Mouse (Mus musculus) ES-Bruce4 (cell line): Measurements from ENCODE around the gene Ss18l2. TPM values are rescaled to one million over a fixed set of nuclear protein-coding genes. Genes with fewer than 3 reads are reported as not detected.

Experiments used
- H3K27ac ChIP-seq: 2 replicates; pipeline ENCODE4 v1.5.1; 2012; ENCODE audit warnings: low read length, inconsistent platforms; ENCODE audit not compliant: insufficient read depth
- H3K27me3 ChIP-seq: 2 replicates; pipeline ENCODE4 v1.6.1; 2012; ENCODE audit warnings: mild to moderate bottlenecking, low read length, inconsistent platforms; ENCODE audit not compliant: control insufficient read depth, poor library complexity, insufficient read depth, severe bottlenecking
- H3K36me3 ChIP-seq: 2 replicates; pipeline ENCODE4 v1.6.1; 2012; ENCODE audit warnings: inconsistent platforms, mild to moderate bottlenecking, low read length, moderate library complexity; ENCODE audit not compliant: control insufficient read depth, poor library complexity, insufficient read depth, severe bottlenecking
- H3K4me1 ChIP-seq: one replicate; pipeline ENCODE4 v1.8.1; 2011; ENCODE audit warnings: low read length; ENCODE audit not compliant: control insufficient read depth, insufficient read depth
- H3K4me3 ChIP-seq: 2 replicates; pipeline ENCODE4 v1.5.1; 2011; ENCODE audit warnings: low read depth, mild to moderate bottlenecking, low read length
- H3K9ac ChIP-seq: 2 replicates; pipeline ENCODE4 v1.6.1; 2012; ENCODE audit warnings: low read depth, mild to moderate bottlenecking, inconsistent platforms; ENCODE audit not compliant: poor library complexity, severe bottlenecking
- H3K9me3 ChIP-seq: replicated peaks from 2 replicates; pipeline ENCODE4 v1.6.1; 2012; ENCODE audit warnings: mild to moderate bottlenecking, low read length, inconsistent platforms; ENCODE audit not compliant: control insufficient read depth, poor library complexity, insufficient read depth, severe bottlenecking
- CTCF ChIP-seq: IDR thresholded peaks from one replicate; pipeline ENCODE4 v1.8.1; 2011; ENCODE audit warnings: low read depth, low read length
- EP300 ChIP-seq: IDR thresholded peaks from 2 replicates; pipeline ENCODE4 v1.6.1; 2011; ENCODE audit warnings: low read depth, low read length; ENCODE audit not compliant: insufficient read depth
- POLR2A ChIP-seq: IDR thresholded peaks from one replicate; pipeline ENCODE4 v1.8.1; 2011; ENCODE audit warnings: low read length; ENCODE audit not compliant: insufficient read depth
- polyA plus RNA-seq: library from polyadenylated mRNA; stranded (reverse); fragments of >200 nt; gene quantifications from 2 replicates; pipeline ENCODE4 v1.2.4, GENCODE M21; 2011; ENCODE audit warnings: low read depth; ENCODE audit not compliant: missing spikeins, insufficient read depth, insufficient read length

Gene Ss18l2
- polyA plus RNA-seq, 1 experiment = 51.9 TPM

- H3K9ac ChIP-seq = no peak overlapping the region
- no peaks in the 10 kb centered on the region for H3K36me3 ChIP-seq
- no peak overlapping the region for H3K27ac ChIP-seq
- H3K4me3 ChIP-seq = no peak overlapping the region
- H3K4me1 ChIP-seq = no peaks in the 10 kb centered on the region
- TF ChIP-seq POLR2A (no peak), EP300 (no peak), CTCF (no peak)
- H3K27me3 ChIP-seq = no peaks in the 10 kb centered on the region
- H3K9me3 ChIP-seq = no peaks in the 10 kb centered on the region
Observed at GRCm38 (mm10) chr9:121677476-121677875, 32.7 kb upstream of the Ss18l2 start.

GRCm38 (mm10) chr9:121679549-121679948 lies 30.6 kb upstream of the Ss18l2 start:
- TF ChIP-seq EP300 (no peak), CTCF (peak; percentile 76)
- Histone ChIP-seq H3K4me3 (no peak overlapping the region), H3K27ac (no peak overlapping the region), H3K9me3 (no peaks in the 10 kb centered on the region), H3K27me3 (no peaks in the 10 kb centered on the region), H3K9ac (no peak overlapping the region), H3K36me3 (no peaks in the 10 kb centered on the region), H3K4me1 (no peaks in the 10 kb centered on the region)

DNA sequence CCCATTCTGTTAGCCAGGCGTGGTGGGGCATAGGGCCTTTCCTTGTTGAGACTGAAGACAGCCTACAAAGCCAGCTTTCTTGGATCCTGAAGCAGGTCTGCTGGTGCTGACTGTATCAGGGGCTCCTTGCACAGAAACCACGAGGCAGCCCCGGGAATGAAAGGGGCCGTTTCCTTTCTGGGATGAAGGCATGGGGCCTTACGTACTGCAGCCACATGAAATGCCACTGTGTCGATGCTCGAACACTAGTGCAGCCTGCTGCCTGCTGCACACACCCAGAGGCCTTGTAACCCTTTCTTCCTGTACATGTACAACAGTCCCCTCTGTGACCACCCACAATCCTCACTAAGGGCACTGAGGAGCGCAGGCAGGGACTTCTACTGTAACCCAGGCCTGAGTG lies 28.9 kb upstream of the Ss18l2 start:
- H3K27me3 ChIP-seq = no peaks in the 10 kb centered on the region
- no peak overlapping the region for H3K9ac ChIP-seq
- no peak overlapping the region for H3K27ac ChIP-seq
- H3K4me1 ChIP-seq = no peaks in the 10 kb centered on the region
- TF ChIP-seq POLR2A (no peak), EP300 (no peak), CTCF (no peak)
- no peaks in the 10 kb centered on the region for H3K9me3 ChIP-seq
- H3K36me3 ChIP-seq = no peaks in the 10 kb centered on the region
- no peak overlapping the region for H3K4me3 ChIP-seq

DNA sequence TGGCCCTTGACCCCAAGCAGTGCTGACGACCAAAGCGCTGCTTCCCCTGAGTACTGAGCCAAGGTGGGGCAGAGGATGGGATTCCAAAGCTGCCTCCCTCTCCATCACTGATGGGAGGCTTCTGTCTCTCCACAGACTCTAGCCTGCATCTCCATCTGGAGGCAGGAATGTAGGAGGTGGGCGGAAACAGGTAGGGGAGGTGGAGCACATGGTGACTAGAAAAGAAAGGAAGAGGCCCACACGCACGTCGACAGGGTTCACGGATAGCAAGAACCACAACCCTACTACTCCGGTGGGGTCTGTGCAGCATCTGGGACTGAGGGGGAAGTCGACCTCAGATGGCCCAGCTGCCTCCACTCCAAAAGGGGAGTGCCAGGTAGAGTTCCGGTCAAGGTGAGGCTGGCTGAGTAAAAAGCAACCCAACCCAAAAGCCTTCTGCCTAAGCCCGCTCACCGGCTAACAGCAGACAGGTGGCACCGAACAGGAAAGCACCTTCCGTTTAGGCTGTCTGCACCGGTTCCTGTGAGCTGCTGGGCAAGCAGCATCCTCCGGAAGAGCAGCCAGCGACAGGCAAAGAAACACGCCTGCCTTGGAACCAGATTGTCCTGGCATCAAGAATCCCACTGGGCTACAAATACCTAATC lies 28.0 kb upstream of the Ss18l2 start:
- Histone ChIP-seq H3K27me3 (no peaks in the 10 kb centered on the region), H3K27ac (no peak overlapping the region), H3K4me1 (no peaks in the 10 kb centered on the region), H3K9me3 (no peaks in the 10 kb centered on the region), H3K36me3 (no peaks in the 10 kb centered on the region), H3K4me3 (no peak overlapping the region), H3K9ac (no peak overlapping the region)
- TF ChIP-seq POLR2A (no peak), EP300 (no peak)

- Histone ChIP-seq H3K27ac (no peak overlapping the region), H3K9ac (no peak overlapping the region), H3K9me3 (no peaks in the 10 kb centered on the region), H3K36me3 (no peaks in the 10 kb centered on the region), H3K4me3 (no peak overlapping the region), H3K27me3 (no peaks in the 10 kb centered on the region), H3K4me1 (no peaks in the 10 kb centered on the region)
- TF ChIP-seq EP300 (no peak), POLR2A (no peak), CTCF (no peak)
Observed at GRCm38 (mm10) chr9:121684702-121685101, 25.4 kb upstream of the Ss18l2 start.

GRCm38 (mm10) chr9:121690200-121690651 lies 19.9 kb upstream of the Ss18l2 start:
- no peaks in the 10 kb centered on the region for H3K4me1 ChIP-seq
- no peaks in the 10 kb centered on the region for H3K36me3 ChIP-seq
- H3K27ac ChIP-seq = no peak overlapping the region

More at GRCm38 (mm10) chr9:121690200-121690651, 19.9 kb upstream of the Ss18l2 start:
- H3K4me3 ChIP-seq = no peak overlapping the region
- H3K9me3 ChIP-seq = no peaks in the 10 kb centered on the region
- H3K9ac ChIP-seq = no peak overlapping the region
- H3K27me3 ChIP-seq = no peaks in the 10 kb centered on the region
- no peak for TF ChIP-seq POLR2A
- TF ChIP-seq EP300 = no peak
- no peak for TF ChIP-seq CTCF
